Mouse (Mus musculus): ENCODE data around the gene Rbm20. TPM values are rescaled to one million over a fixed set of nuclear protein-coding genes. Genes with fewer than 3 reads are reported as not detected.

The Rbm20 gene
- polyA plus RNA-seq, 1 experiment from 2014 or later = 2.5 TPM

DNA sequence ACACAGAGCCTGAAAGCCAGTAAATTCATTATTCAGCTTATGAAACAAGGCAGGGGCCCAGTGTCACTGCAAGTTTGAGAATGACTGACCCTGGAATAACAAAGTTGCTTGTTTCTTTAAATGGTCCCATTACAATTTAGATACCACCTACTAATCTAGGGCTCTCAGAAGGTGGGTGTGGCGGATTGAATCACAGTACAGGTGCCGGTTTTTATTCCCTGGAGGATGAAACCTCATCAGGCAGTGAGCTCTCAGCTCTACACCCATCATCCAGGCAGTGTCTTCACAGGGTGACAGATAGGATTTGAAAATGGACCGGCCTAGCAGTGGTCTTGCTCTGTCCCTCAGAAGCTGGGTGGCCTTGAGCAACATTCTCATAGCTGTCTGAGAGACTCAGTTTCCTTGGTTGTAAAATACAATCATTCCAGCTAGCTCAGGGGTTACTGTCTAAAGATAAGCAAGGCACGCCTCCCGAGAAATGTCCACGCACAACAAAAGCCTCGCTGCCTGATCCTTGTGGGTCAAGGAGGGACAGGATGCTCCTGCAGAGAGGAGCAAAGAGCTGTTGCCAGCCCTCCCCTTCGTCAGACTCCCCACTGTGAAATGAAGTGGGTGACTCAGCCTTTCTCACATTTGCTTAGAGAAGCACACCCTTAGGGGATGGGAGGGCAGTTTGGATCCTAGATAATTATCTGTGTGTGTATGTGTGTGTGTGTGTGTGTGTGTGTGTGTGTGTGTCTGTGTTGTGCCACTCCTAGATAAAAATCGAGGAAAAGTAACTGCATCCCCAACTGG is 2.8 kb upstream of the Rbm20 start:
- Histone ChIP-seq H3K27me3 (peaks cover 94% of the 10 kb centered on the region), H3K36me3 (no peaks in the 10 kb centered on the region), H3K4me1 (peaks cover 21% of the 10 kb centered on the region), H3K27ac (no peak overlapping the region), H3K4me2 (no peak overlapping the region), H3K9me3 (no peaks in the 10 kb centered on the region), H3K4me3 (no peak overlapping the region), H3K9ac (no peak overlapping the region)
- 36% methylated on average over 9 of the region's 9 CpGs for WGBS
- no peak for ATAC-seq (ENCODE audit: borderline replicate concordance, extremely low read depth, low FRiP score, low TSS enrichment)

- no peak overlapping the region for H3K9ac ChIP-seq
- peaks cover 18% of the 10 kb centered on the region for H3K4me1 ChIP-seq
- no peak overlapping the region for H3K27ac ChIP-seq
These were observed 878 bp upstream of the Rbm20 start for GRCm38 (mm10) chr19:53676228-53676627.

DNA sequence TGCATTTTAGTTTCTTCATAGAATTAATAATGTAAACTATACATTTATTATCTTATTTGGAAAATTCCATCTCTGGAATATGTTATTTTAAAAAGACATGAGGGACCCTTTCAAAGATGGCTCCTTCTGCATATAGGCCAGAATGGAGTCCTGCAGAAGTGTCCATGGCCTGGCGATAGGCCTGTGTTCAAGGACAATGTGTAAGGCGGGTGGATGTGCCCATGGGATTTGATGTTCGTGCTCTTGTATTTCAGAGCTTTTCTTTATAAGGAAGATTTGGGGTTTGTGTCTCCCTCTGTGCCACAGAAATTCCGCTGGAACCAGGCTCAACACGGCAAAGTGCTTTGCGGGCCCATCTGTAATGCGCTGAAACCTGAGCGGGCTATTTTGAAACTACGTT is 2.1 kb downstream of the Rbm20 start:
- H3K4me1 ChIP-seq = peaks cover 18% of the 10 kb centered on the region
- no peak overlapping the region for H3K4me3 ChIP-seq
- 92% methylated on average over 9 of the region's 9 CpGs for WGBS
- peaks cover 95% of the 10 kb centered on the region for H3K27me3 ChIP-seq
- H3K4me2 ChIP-seq = no peak overlapping the region
- no peaks in the 10 kb centered on the region for H3K36me3 ChIP-seq
- no peaks in the 10 kb centered on the region for H3K9me3 ChIP-seq
- no peak overlapping the region for H3K9ac ChIP-seq
- H3K27ac ChIP-seq = no peak overlapping the region
- ATAC-seq (ENCODE audit: borderline replicate concordance, extremely low read depth, low FRiP score, low TSS enrichment) = no peak

More at GRCm38 (mm10) chr19:53676228-53676627, 878 bp upstream of the Rbm20 start:
- no peaks in the 10 kb centered on the region for H3K36me3 ChIP-seq
- H3K9me3 ChIP-seq = no peaks in the 10 kb centered on the region
- peak; percentile 50; the same call in 1 of the 2 replicates for ATAC-seq (ENCODE audit: borderline replicate concordance, extremely low read depth, low FRiP score, low TSS enrichment)
- H3K4me3 ChIP-seq = peak overlapping the region; percentile 55
- H3K27me3 ChIP-seq = peaks cover 90% of the 10 kb centered on the region
- H3K4me2 ChIP-seq = peak overlapping the region; percentile 97
- under 1% methylated on average over 26 of the region's 26 CpGs for WGBS

GRCm38 (mm10) chr19:53679981-53680380 is 2.9 kb downstream of the Rbm20 start:
- no peaks in the 10 kb centered on the region for H3K9me3 ChIP-seq
- H3K36me3 ChIP-seq = no peaks in the 10 kb centered on the region
- H3K27ac ChIP-seq = no peak overlapping the region
- no peak overlapping the region for H3K4me2 ChIP-seq
- no peak overlapping the region for H3K4me3 ChIP-seq
- peaks cover 18% of the 10 kb centered on the region for H3K4me1 ChIP-seq
- 43% methylated on average over 7 of the region's 7 CpGs for WGBS
- H3K27me3 ChIP-seq = peaks cover 95% of the 10 kb centered on the region
- H3K9ac ChIP-seq = no peak overlapping the region
- ATAC-seq (ENCODE audit: borderline replicate concordance, extremely low read depth, low FRiP score, low TSS enrichment) = no peak

DNA sequence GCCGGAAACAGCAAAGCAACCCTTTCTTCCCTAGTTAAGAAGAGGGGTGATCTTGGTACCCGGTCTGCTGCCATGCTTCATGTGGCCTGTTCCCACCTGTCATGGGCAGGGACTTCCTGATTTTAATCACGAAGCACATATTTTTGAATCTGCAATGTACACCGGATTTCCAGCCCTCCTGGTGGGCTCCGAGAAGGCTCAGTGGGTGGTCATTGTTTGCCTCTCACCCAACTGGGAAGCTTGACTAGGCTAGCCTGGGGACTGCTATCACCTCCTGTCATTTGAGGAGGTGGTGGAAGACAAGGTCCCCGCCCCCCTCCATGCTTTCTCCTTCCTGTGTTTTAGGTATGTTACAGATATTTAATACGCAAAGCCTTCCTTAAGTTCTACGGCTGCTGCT is 5.3 kb downstream of the Rbm20 start:
- no peak overlapping the region for H3K4me3 ChIP-seq
- no peak for ATAC-seq (ENCODE audit: borderline replicate concordance, extremely low read depth, low FRiP score, low TSS enrichment)
- no peaks in the 10 kb centered on the region for H3K9me3 ChIP-seq
- no peaks in the 10 kb centered on the region for H3K36me3 ChIP-seq
- peaks cover 3% of the 10 kb centered on the region; the same call in 1 of the 2 replicates for H3K4me1 ChIP-seq
- H3K27me3 ChIP-seq = peaks cover 81% of the 10 kb centered on the region
- no peak overlapping the region for H3K4me2 ChIP-seq
- H3K27ac ChIP-seq = no peak overlapping the region
- no peak overlapping the region for H3K9ac ChIP-seq
- 23% methylated on average over 8 of the region's 8 CpGs for WGBS

DNA sequence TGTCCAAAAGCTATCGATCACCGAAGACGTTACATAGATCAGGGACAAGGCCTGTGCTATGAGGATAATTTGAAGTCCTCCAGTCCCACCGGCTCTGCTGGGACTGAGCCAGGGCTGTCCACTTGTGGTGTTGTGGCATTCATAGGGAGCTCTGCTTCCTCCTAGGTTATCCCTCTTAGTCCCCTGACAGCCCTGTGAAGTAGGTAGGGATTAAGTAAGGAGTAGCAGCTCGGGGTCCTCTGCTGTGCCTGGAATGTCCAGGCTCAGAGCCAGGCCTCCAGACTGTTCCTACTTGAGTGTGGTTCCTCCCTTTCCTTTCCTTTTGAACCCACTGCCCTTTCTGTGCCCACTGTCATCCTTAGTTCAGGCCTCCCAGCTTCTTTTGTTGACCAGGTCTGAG is 10.5 kb downstream of the Rbm20 start:
- no peaks in the 10 kb centered on the region for H3K36me3 ChIP-seq
- no peak overlapping the region for H3K4me2 ChIP-seq
- H3K27me3 ChIP-seq = peaks cover 34% of the 10 kb centered on the region
- H3K27ac ChIP-seq = no peak overlapping the region
- H3K4me1 ChIP-seq = no peaks in the 10 kb centered on the region
- H3K9me3 ChIP-seq = no peaks in the 10 kb centered on the region
- H3K9ac ChIP-seq = no peak overlapping the region
- 75% methylated on average over 5 of the region's 5 CpGs for WGBS
- H3K4me3 ChIP-seq = no peak overlapping the region
- ATAC-seq (ENCODE audit: borderline replicate concordance, extremely low read depth, low FRiP score, low TSS enrichment) = no peak

- H3K4me2 ChIP-seq = no peak overlapping the region
- peaks cover 4% of the 10 kb centered on the region; the same call in 1 of the 2 replicates for H3K27me3 ChIP-seq
- no peak overlapping the region for H3K9ac ChIP-seq
- WGBS = 79% methylated on average over 10 of the region's 10 CpGs
- no peaks in the 10 kb centered on the region for H3K36me3 ChIP-seq
- no peak overlapping the region for H3K27ac ChIP-seq
- H3K4me3 ChIP-seq = no peak overlapping the region
- no peaks in the 10 kb centered on the region for H3K9me3 ChIP-seq
- no peaks in the 10 kb centered on the region for H3K4me1 ChIP-seq
- no peak for ATAC-seq (ENCODE audit: borderline replicate concordance, extremely low read depth, low FRiP score, low TSS enrichment)
These were observed 13.7 kb downstream of the Rbm20 start for GRCm38 (mm10) chr19:53690816-53691215.

DNA sequence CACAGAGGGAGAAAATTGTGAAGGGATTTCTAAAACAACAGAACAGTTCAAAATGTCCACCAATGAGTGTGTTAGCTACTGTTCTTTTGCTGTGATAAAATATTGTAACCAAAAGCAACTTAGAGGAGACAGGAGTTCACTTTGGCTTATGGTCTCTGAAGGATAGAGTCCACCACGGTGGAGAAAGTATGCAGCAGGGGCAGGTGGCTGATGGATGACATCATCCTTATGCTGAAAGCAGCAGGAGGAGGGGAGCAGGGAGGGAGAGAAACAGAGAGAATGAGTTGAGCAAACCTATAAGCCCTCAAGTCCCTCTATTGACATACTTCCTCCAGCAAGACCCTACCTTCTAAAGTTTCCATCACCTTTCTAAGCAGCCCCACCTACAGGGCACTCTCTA is 16.9 kb downstream of the Rbm20 start:
- whole genome bisulfite sequencing = 4% methylated on average over 1 of the region's 1 CpGs
- ATAC-seq (ENCODE audit: borderline replicate concordance, extremely low read depth, low FRiP score, low TSS enrichment) = no peak
- H3K4me3 ChIP-seq = no peak overlapping the region
- H3K9ac ChIP-seq = no peak overlapping the region
- no peaks in the 10 kb centered on the region for H3K9me3 ChIP-seq
- H3K27ac ChIP-seq = no peak overlapping the region
- H3K36me3 ChIP-seq = no peaks in the 10 kb centered on the region
- no peaks in the 10 kb centered on the region for H3K4me1 ChIP-seq
- H3K27me3 ChIP-seq = peaks cover 11% of the 10 kb centered on the region
- no peak overlapping the region for H3K4me2 ChIP-seq

GRCm38 (mm10) chr19:53696079-53696478 is 19.0 kb downstream of the Rbm20 start:
- Histone ChIP-seq H3K9ac (no peak overlapping the region), H3K4me2 (no peak overlapping the region), H3K36me3 (no peaks in the 10 kb centered on the region), H3K9me3 (no peaks in the 10 kb centered on the region), H3K4me1 (no peaks in the 10 kb centered on the region), H3K4me3 (no peak overlapping the region), H3K27me3 (peaks cover 11% of the 10 kb centered on the region), H3K27ac (no peak overlapping the region)
- 76% methylated on average over 6 of the region's 6 CpGs for WGBS
- no peak for ATAC-seq (ENCODE audit: borderline replicate concordance, extremely low read depth, low FRiP score, low TSS enrichment)

DNA sequence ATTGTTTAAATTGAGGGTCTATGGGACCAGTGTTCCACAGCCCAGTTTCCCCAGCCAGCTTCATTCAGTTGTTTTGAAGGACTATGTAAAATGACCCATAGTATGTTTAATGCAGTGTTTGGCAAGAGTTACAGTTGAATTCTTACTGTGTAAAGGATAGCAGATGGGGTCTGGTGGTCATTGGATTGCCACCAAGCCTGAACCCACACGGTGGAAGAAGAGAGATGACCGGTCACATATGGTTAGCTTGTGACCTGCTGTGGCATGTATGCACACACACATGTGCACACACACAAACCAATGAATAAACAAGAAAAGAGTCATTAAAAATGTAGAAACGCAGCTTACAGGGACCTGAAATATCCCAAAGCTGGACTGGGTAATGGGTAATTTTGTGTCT is 19.5 kb downstream of the Rbm20 start:
- H3K4me2 ChIP-seq = no peak overlapping the region
- ATAC-seq (ENCODE audit: borderline replicate concordance, extremely low read depth, low FRiP score, low TSS enrichment) = no peak

GRCm38 (mm10) chr19:53697376-53698126 is 20.4 kb downstream of the Rbm20 start:
- peaks cover 11% of the 10 kb centered on the region for H3K27me3 ChIP-seq
- no peak overlapping the region for H3K9ac ChIP-seq
- 0 out of 2 replicates have a peak, but pooled peaks have one; percentile 42 for ATAC-seq (ENCODE audit: borderline replicate concordance, extremely low read depth, low FRiP score, low TSS enrichment)
- H3K36me3 ChIP-seq = no peaks in the 10 kb centered on the region
- WGBS = 44% methylated on average over 24 of the region's 24 CpGs
- H3K27ac ChIP-seq = no peak overlapping the region
- H3K9me3 ChIP-seq = no peaks in the 10 kb centered on the region
- no peak overlapping the region for H3K4me3 ChIP-seq
- no peaks in the 10 kb centered on the region for H3K4me1 ChIP-seq
- H3K4me2 ChIP-seq = no peak overlapping the region

More for the DNA sequence above, 19.5 kb downstream of the Rbm20 start:
- Histone ChIP-seq H3K9ac (no peak overlapping the region), H3K36me3 (no peaks in the 10 kb centered on the region), H3K9me3 (no peaks in the 10 kb centered on the region), H3K27ac (no peak overlapping the region), H3K4me1 (no peaks in the 10 kb centered on the region), H3K4me3 (no peak overlapping the region), H3K27me3 (peaks cover 11% of the 10 kb centered on the region)
- whole genome bisulfite sequencing = 83% methylated on average over 3 of the region's 3 CpGs

DNA sequence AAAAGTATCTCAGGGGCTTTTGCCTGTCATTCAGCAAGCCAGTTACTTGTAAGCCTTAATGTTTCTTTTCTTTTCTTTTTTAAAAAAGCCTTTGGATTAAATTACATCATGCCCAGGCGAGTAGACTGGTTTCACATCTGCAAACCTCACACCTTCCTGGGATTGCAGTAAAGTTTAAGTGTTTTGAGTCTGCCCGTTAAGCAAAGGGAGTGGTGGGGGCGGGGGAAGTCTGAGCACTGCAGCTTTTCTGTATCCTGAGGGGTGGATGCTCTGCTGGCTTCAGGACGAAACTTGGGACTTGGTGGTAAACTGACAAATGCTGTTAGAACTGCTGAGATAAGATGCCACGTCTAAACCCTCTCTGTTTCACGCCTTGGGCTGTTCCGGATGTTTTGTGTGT is 22.6 kb downstream of the Rbm20 start:
- Histone ChIP-seq H3K4me1 (peaks cover under 1% of the 10 kb centered on the region; the same call in 1 of the 2 replicates), H3K36me3 (no peaks in the 10 kb centered on the region), H3K27ac (no peak overlapping the region), H3K27me3 (peaks cover 11% of the 10 kb centered on the region), H3K9ac (no peak overlapping the region), H3K4me3 (no peak overlapping the region), H3K4me2 (no peak overlapping the region), H3K9me3 (no peaks in the 10 kb centered on the region)
- ATAC-seq (ENCODE audit: borderline replicate concordance, extremely low read depth, low FRiP score, low TSS enrichment) = no peak
- WGBS = 22% methylated on average over 7 of the region's 7 CpGs

Measured in lung, embryonic 15.5 days (tissue).